Mouse (Mus musculus): ENCODE measurements at regions not wholly inside any gene's neighbourhood (a gene's known extent, or its start where the extent isn't known, plus 50 kb on each side); places are given as distances from the start of the nearest gene placed in this dataset.
A peak's percentile ranks its signal among the peaks of the same experiment; 100 is the strongest.

DNA sequence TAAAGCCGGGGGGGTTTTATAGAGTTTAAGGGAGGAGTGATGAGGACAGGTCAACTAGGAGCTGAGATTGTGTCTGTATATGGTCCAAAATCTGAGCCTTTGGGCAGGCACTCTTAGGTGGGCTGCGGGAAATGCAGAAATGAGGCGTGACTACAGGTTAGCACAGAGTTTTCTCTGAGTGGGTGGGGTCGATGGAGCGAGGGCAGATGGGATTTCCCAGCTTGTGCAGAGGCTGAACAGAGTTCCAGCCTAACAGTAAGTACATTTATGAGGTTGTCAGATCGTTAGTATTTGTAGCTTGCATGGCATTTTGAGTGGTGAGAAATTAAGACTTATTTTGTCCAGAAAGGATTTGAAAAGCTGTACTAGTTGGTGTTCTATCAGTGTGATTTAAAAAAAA, 1358.4 kb downstream of the Gsdmc2 start:
- DNase-seq (ENCODE audit: low spot score in 2 of 2), result no peak

- no peak for DNase-seq (ENCODE audit: low spot score in 2 of 2)
Observed at GRCm38 (mm10) chr15:62484350-62484749, 1360.6 kb downstream of the Gsdmc2 start.

GRCm38 (mm10) chr15:62483534-62483933, 1361.4 kb downstream of the Gsdmc2 start:
- DNase-seq (ENCODE audit: low spot score in 2 of 2), result no peak

GRCm38 (mm10) chr15:62482357-62482756, 1362.6 kb downstream of the Gsdmc2 start:
- DNase-seq (ENCODE audit: low spot score in 2 of 2), result no peak

DNA sequence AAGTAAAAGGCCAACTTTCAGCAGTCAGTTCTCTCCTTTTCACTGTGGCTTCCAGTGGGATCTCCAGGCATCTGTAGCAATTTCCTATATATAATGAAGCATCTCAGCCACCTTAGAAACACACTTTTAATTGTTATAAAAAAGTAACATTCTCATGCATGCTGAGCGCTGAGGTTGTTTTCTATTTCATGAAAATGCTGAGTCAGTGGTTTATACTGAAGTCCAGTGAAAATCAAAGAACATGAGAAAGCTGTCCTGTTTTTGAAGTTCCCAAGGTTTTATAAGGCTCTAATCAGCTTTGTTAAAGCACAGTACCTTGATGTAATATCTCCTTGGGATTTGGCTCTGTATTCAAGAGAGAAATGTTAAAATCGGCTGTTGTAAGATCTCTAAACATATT, 1367.2 kb downstream of the Gsdmc2 start:
- no peak for DNase-seq (ENCODE audit: low spot score in 2 of 2)

DNA sequence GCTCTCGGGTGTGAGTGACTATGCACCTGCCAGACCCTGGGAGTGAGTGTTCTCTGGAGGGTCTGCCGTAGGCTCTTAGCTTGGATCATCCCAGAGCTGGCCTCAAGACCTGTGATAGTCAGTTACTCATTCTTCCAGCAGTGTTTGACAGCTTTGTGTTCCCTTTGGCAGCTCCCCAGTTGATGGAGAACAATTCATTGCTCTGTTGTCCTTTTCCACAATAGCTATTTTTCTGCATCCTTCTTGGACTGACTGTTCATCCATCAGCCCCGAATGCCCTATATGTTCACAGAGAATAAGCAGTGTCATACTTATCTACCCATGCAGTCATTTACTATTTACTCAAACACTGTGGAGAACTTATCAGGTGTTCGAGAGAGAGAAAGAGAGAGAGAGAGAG, 1368.5 kb downstream of the Gsdmc2 start:
- no peak for DNase-seq (ENCODE audit: low spot score in 2 of 2)

DNA sequence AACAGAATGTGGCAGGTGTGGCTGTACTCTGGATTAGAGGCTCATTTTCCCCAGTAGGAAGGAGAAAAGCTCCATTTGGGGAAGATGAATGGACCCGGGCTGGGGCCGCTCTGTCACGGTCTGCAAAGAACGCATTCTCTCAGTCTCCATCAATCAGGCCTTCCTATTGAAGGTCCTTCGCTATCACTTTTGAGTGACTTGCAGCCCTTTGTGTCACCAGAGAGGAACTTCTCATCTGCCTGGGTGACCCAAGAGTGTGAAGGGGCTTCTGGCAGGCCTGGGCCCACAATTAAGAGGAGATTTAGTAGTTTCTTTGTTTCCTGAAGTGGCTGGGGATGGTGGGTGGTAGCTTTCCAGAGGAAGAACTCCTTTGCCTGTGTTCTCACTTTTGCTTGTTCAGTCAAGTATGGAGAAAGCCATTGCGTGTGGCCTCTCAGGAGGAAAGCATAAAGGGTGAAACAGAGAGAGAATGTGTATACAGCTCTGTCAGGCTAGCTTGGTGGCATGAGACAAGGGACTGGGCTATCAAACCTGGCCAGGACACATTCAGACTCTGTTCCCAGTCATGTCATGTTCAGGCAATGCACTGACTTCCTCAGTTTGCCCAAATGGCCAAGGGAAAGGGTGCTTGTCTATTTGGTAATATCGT, 1374.2 kb downstream of the Gsdmc2 start:
- no peak for DNase-seq (ENCODE audit: low spot score in 2 of 2)

DNA sequence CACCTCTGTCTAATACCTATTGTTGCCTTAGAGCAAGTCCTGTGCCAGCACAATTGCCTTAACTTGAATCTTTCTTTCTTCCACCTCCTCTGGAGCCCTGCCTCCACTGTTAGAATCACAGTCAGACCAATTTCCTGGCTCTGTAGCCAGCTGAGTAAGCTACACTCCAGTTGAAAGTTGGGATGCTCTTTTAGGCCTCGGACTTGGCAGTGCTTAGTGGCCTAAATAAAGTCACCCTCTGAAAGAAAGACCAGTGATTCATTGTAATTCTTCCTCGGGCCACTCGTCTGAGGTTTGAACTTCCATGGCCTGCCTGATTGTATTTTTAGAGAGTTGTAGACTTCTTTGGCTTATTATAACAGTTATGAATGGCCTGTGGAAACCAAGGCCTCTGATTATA, 1376.9 kb downstream of the Gsdmc2 start:
- no peak for DNase-seq (ENCODE audit: low spot score in 2 of 2)

DNA sequence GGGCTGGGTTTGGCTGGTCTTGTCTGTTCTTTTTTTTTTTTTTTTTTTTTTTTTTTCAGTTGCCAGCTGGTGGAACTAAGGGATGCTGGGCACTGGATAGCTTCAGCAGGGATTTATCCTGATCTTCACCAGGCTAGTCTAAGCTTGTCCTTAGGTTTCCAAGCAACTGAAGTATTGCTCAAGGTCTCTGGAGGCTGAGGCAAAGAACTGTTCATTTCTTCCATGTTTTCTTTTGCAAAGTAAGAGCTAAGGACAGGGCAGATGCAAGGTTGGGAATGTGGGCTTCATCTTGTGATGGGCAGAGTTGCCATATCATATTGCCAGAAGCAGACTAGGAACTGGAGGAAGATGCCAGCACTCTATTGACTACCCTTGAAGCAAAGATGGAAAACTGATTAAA, 1378.1 kb downstream of the Gsdmc2 start:
- no peak for DNase-seq (ENCODE audit: low spot score in 2 of 2)

DNA sequence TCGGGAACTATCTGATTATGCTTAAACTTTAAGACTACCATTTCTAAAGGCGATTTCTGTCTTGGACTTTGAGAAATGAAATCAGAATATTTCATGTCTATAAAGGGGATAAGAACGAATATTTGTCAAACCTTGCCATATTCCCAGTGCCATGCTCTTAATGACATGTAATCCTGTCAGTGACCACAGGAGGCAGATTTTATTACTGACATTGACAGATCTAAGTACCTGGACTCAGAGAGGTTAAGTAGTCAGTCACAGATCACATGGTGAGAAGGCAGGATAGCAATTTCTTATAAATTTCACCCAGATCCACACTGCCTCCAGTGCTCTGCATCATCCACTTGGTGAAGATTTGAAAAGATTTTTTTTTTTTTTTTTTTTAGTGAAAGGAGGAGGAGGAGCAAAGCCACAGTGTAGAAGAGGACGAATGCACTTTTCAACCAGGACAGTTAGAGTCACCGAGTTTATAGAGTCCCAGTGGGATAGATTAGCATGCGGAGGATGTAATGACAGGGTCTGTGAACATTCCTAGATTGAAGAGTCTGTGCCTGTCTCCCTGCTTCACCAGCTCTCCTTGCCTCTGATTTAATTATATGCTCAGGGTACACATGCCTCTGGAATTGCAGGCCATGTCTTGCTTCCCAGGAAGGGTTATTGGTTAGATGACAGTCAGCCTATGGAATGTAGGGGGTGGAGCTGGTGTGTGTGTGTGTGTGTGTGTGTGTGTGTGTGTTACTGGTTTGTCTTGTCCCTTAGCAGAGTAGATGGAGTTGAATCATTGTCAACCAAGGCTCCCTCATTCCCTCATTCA, 1379.7 kb downstream of the Gsdmc2 start:
- DNase-seq (ENCODE audit: low spot score in 2 of 2), result no peak

GRCm38 (mm10) chr15:62462698-62463097, 1382.3 kb downstream of the Gsdmc2 start:
- DNase-seq (ENCODE audit: low spot score in 2 of 2), result peak; percentile 57 to 73

- DNase-seq (ENCODE audit: low spot score in 2 of 2), result no peak
Observed at GRCm38 (mm10) chr15:62461398-62462051, 1383.5 kb downstream of the Gsdmc2 start.

- no peak for DNase-seq (ENCODE audit: low spot score in 2 of 2)
Observed at GRCm38 (mm10) chr15:62460724-62461123, 1384.3 kb downstream of the Gsdmc2 start.

DNA sequence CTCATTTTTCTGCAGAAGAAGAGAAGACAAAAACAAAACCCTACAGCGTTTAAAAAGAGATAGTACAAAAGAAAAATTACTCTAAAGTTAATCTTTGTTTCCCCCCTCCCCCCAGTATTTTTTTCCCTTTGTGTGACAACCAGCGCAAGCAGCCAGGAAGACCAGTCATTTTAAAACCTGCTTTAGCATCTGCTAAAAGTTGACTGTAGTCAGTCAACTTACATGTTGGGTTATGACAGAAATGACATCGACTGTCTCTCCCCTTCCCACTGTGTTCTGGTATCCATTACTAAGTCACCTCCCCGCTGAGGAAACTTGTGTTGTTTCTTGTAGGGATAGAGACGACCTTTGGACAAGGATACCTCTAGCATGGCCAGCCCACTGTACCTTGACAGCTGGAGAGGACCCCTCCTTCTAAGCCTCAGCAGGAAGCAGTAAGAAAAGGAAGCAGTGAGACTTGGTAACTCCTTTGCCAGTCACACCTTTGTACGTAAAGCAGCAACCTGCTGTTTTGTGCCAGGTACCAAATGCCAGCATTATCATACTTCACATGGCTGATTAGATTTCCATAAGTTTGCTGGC, 1384.9 kb downstream of the Gsdmc2 start:
- no peak for DNase-seq (ENCODE audit: low spot score in 2 of 2)

DNA sequence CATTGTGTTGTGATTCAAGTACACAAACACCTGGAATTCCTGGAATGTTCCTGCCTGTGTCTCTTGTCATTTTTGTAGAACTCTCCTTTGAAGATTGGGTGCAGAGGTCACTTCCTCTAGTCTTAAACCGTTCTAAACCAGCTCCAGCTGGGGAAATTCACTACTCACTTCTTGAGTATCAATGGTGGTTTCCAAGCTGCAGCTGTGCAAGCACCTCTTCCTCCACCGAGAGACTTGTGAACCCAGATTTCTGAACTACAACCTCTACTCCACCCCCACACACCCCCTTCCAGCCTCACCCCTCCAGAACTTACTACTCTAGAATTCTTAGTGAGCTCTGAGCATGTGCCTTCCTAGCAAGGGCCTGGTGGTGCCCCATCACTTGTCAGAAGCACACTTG, 1387.0 kb downstream of the Gsdmc2 start:
- DNase-seq (ENCODE audit: low spot score in 2 of 2), result no peak

- no peak for DNase-seq (ENCODE audit: low spot score in 2 of 2)
Observed at GRCm38 (mm10) chr15:62457051-62457664, 1387.8 kb downstream of the Gsdmc2 start.

- DNase-seq (ENCODE audit: low spot score in 2 of 2), result no peak
Observed at GRCm38 (mm10) chr15:62456020-62456419, 1389.0 kb downstream of the Gsdmc2 start.

DNA sequence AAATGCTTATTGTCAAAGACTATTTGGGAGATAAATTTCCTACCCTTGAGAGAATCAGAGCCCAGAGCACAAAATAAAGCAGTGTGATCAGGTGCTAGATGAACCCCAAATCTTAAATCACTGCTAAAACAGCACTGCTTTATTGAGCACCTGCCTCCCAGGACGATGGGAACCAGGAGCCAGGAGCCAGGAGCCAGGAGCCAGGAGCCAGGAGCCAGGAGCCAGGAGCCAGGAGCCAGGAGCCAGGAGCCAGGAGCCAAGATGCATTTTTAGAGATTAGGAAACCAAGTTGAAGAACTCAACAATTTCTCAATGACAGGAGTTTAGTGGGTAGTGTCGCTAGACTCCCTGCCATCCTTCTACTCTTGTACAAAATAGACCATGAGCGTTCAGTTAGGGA, 1396.9 kb downstream of the Gsdmc2 start:
- no peak for DNase-seq (ENCODE audit: low spot score in 2 of 2)

DNA sequence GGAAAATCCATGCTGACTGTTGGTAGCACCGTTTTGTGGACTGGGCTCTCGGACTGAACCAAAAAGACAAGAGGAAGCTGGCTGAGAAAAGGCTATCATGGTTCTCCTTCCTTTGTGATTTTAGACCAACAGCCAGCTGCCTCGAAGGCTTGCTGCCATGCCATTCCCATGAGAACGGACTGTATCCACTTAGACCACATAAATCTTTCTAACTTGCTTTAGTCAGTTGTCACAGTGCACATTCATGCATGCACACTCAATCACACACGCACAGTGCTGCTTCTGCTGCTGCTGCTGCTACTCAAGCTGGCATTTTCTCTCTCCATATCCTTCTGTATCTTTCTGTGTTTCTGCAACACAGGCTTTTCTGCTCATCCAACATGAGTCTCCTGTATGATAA, 1405.8 kb downstream of the Gsdmc2 start:
- no peak for DNase-seq (ENCODE audit: low spot score in 2 of 2)

DNA sequence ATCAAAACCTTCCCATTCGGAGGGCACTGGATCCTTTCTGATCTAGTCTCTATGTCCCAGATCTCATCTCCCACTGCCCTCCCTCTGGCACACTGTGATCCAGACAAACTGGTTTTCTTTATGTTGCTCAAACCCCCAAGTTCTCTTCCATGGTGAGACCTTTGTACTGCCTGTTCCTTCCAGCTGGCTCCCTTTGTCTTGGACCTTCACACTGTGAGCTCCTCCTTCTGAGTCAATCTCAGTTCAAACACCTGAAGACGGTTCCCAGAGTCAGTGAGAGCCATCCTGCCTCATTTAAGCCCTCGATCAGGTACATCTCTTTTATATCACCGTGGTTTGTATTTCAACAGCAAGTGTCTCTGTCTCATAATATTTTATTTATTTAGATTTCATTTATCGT, 1408.3 kb downstream of the Gsdmc2 start:
- DNase-seq (ENCODE audit: low spot score in 2 of 2), result no peak

GRCm38 (mm10) chr15:62435141-62435680, 1409.8 kb downstream of the Gsdmc2 start:
- no peak for DNase-seq (ENCODE audit: low spot score in 2 of 2)

GRCm38 (mm10) chr15:62432742-62433245, 1412.2 kb downstream of the Gsdmc2 start:
- no peak for DNase-seq (ENCODE audit: low spot score in 2 of 2)

Measured in frontal cortex, postnatal 10 days (tissue).